Mouse (Mus musculus): ENCODE results near the gene Tti1.

DNA sequence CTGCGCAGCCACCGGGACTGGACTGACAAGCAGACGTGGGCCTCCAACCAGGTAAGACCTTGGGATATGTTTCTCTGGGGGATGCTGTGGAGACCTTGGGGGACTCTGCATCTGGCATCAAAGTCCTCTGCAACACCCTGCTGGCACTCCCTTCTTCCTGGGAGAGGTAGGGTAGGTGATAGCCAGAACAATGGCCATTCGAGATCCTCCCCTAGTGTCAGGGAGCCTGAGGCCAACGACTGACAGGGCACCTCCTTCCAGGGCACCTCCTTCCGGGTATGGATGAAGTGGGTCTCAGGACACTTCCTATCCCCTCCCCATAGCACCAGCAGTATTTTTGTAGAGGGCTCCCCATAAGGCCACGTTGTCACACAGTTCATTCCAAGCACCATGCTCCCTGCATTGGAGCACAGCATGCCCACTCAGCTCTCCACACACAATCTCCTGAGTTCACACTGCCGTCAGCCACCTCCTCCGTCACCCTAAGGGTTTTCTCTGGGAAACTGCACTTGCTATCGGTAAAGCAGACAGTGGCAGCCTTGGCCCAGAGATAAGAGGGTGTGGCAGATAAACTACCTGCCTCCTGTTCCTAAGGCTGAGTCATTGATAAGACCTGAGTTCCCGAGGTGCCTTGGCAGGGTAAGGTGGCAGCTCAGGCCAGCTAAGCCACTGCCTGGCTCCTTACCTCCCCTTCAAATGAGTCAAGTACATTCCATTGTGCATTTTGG, 92.6 kb downstream of the Tti1 start:
- TF ChIP-seq POLR2A (IDR thresholded peaks at IDR 0.05; ENCODE audit: insufficient read length, low read depth) (no peak), TCF12 (IDR thresholded peaks at IDR 0.05; ENCODE audit: insufficient read depth, poor library complexity, severe bottlenecking) (no peak), MAX (IDR thresholded peaks at IDR 0.05; ENCODE audit: low read depth) (no peak), E2F4 (IDR thresholded peaks at IDR 0.05; ENCODE audit: insufficient read depth) (no peak)

Measured in myocyte (in vitro differentiated cells).